Mouse (Mus musculus) layer of hippocampus, adult 11-12 months (tissue): ENCODE measurements around the gene Sass6.
A peak's percentile ranks its signal among the peaks of the same experiment; 100 is the strongest.
"Not testable (repeated sequence)": the region's sequence is repeated elsewhere in the genome, so short reads cannot be mapped to it uniquely, and the experiment has no call there.

Source experiments
- DNase-seq: peaks from one replicate; pipeline ENCODE4 v3.0.0; 2022; ENCODE audit warnings: low spot score

The Sass6 gene

GRCm38 (mm10) chr3:116594728-116595602 lies at the start of gene Sass6:
Sass6 (plus strand) TSS chr3:116594982.
- DNase-seq: peak; percentile 98

- DNase-seq: no peak
These were observed 47.4 kb upstream of the Sass6 start for GRCm38 (mm10) chr3:116547430-116547829.

GRCm38 (mm10) chr3:116551362-116551761 lies 43.4 kb upstream of the Sass6 start:
- DNase-seq: no peak

GRCm38 (mm10) chr3:116561315-116561714 lies 33.5 kb upstream of the Sass6 start:
- not testable (repeated sequence) for DNase-seq

GRCm38 (mm10) chr3:116562408-116563094 lies 32.2 kb upstream of the Sass6 start, which contains the start of gene Lrrc39:
Lrrc39 (plus strand) TSS chr3:116562973.
- DNase-seq: no peak

GRCm38 (mm10) chr3:116563095-116563492 lies 31.7 kb upstream of the Sass6 start:
- DNase-seq: no peak

- DNase-seq: no peak
These were observed 24.2 kb upstream of the Sass6 start for GRCm38 (mm10) chr3:116570628-116571027.

- DNase-seq: no peak
These were observed 17.5 kb upstream of the Sass6 start for GRCm38 (mm10) chr3:116577286-116577685.

- peak; percentile 12 for DNase-seq
These were observed 12.6 kb upstream of the Sass6 start for GRCm38 (mm10) chr3:116582201-116582600.

- peak; percentile 55 for DNase-seq
These were observed 580 bp upstream of the Sass6 start for GRCm38 (mm10) chr3:116594076-116594727.

GRCm38 (mm10) chr3:116595603-116595991 lies 815 bp downstream of the Sass6 start:
- no peak for DNase-seq

GRCm38 (mm10) chr3:116599705-116600104 lies 4.9 kb downstream of the Sass6 start:
- no peak for DNase-seq

- DNase-seq: no peak
These were observed 6.2 kb downstream of the Sass6 start for GRCm38 (mm10) chr3:116601005-116601404.

- DNase-seq: no peak
These were observed 7.0 kb downstream of the Sass6 start for GRCm38 (mm10) chr3:116601781-116602180.

- DNase-seq: no peak
These were observed 9.8 kb downstream of the Sass6 start for GRCm38 (mm10) chr3:116604570-116604969.

GRCm38 (mm10) chr3:116614295-116614892 lies 19.6 kb downstream of the Sass6 start, which contains the start of gene Trmt13:
Trmt13 (minus strand) TSS chr3:116614587.
- DNase-seq: peak; percentile 54

- no peak for DNase-seq
These were observed 20.7 kb downstream of the Sass6 start for GRCm38 (mm10) chr3:116615318-116616068.

- DNase-seq: no peak
These were observed 24.1 kb downstream of the Sass6 start for GRCm38 (mm10) chr3:116618855-116619254.

GRCm38 (mm10) chr3:116620636-116621370 lies 26.0 kb downstream of the Sass6 start:
- DNase-seq: no peak

GRCm38 (mm10) chr3:116622641-116623040 lies 27.9 kb downstream of the Sass6 start:
- DNase-seq: no peak

- DNase-seq: no peak
These were observed 36.7 kb downstream of the Sass6 start for GRCm38 (mm10) chr3:116631459-116631858.
